Comparison of ENCODE assay signal across 9 mouse cellular contexts in genomic region chr6:145515859-145516581, GRCm38 (mm10).
DNase-seq lines count a peak whose midpoint lies in the region; ATAC-seq and TF ChIP-seq lines count a peak whose summit lies in the region.
"Had no signal": no experiment of that assay in that cellular context is flagged by ENCODE, and none has a peak within 500 bp of the region (broad histone marks: within the 10 kb centered on the region; RNA-seq: fewer than 3 reads in every experiment).

No protein-coding gene starts in this region.

- TF ChIP-seq CTCF in liver, postnatal 0 days (IDR thresholded peaks at IDR 0.05; ENCODE audit: low read depth) = no peak

- WGBS in limb, embryonic 10.5 days = 30% methylated on average over 10 of the region's 10 CpGs
- 48% methylated on average over 10 of the region's 10 CpGs for WGBS in neural tube, embryonic 14.5 days
- WGBS in liver, postnatal 0 days (ENCODE audit: insufficient replicate concordance) = 64% methylated on average over 10 of the region's 10 CpGs

- H3K27me3 ChIP-seq in limb, embryonic 10.5 days (ENCODE audit: low read depth, poor library complexity, severe bottlenecking) = no peaks in the 10 kb centered on the region
- H3K27me3 ChIP-seq in neural tube, embryonic 14.5 days (ENCODE audit: control insufficient read depth, insufficient read depth, low read length) = no peaks in the 10 kb centered on the region
- H3K27me3 ChIP-seq in liver, postnatal 0 days (ENCODE audit: insufficient read depth, low read length) = no peaks in the 10 kb centered on the region
- H3K27me3 ChIP-seq: neural tube, embryonic 12.5 days had no signal

- H3K4me2 ChIP-seq in neural tube, embryonic 14.5 days (ENCODE audit: low read depth, low read length) = no peak overlapping the region
- no peak overlapping the region for H3K4me2 ChIP-seq in liver, postnatal 0 days (ENCODE audit: low read depth, low read length)
- H3K4me2 ChIP-seq: neural tube, embryonic 12.5 days had no signal

- H3K36me3 ChIP-seq in limb, embryonic 10.5 days = no peaks in the 10 kb centered on the region
- no peaks in the 10 kb centered on the region for H3K36me3 ChIP-seq in neural tube, embryonic 14.5 days (ENCODE audit: control insufficient read depth, insufficient read depth, low read length)
- H3K36me3 ChIP-seq in liver, postnatal 0 days (replicated peaks; ENCODE audit: insufficient read depth, low read length) = no peaks in the 10 kb centered on the region
- H3K36me3 ChIP-seq: neural tube, embryonic 12.5 days had no signal

- H3K9me3 ChIP-seq in limb, embryonic 10.5 days (replicated peaks) = no peaks in the 10 kb centered on the region
- H3K9me3 ChIP-seq in neural tube, embryonic 14.5 days (ENCODE audit: control insufficient read depth, low read length) = no peaks in the 10 kb centered on the region
- H3K9me3 ChIP-seq in liver, postnatal 0 days (ENCODE audit: low read length) = no peaks in the 10 kb centered on the region
- H3K9me3 ChIP-seq: neural tube, embryonic 12.5 days had no signal

- H3K4me1 ChIP-seq in limb, embryonic 10.5 days = peaks cover 28% of the 10 kb centered on the region
- H3K4me1 ChIP-seq in neural tube, embryonic 14.5 days (ENCODE audit: control insufficient read depth, insufficient read depth, low read length) = peaks cover 4% of the 10 kb centered on the region; the same call in 1 of the 2 replicates
- H3K4me1 ChIP-seq in liver, postnatal 0 days (ENCODE audit: insufficient read depth) = 0 out of 2 replicates have a peak, but pooled peaks cover 2% of the 10 kb centered on the region

- H3K4me3 ChIP-seq in limb, embryonic 10.5 days = no peak overlapping the region
- H3K4me3 ChIP-seq in neural tube, embryonic 14.5 days (ENCODE audit: low read depth, low read length) = no peak overlapping the region
- no peak overlapping the region for H3K4me3 ChIP-seq in liver, postnatal 0 days (ENCODE audit: low read depth, low read length)
- H3K4me3 ChIP-seq: neural tube, embryonic 12.5 days had no signal

- DNase-seq in kidney, adult 11 months = peak; percentile 34
- DNase-seq in kidney, adult 18-20 months = no peak
- peak; percentile 80 for DNase-seq in forelimb bud, embryonic 11.5 days (ENCODE audit: low read depth, low spot score)
- peak; percentile 62 for DNase-seq in limb, embryonic 10.5 days (ENCODE audit: low spot score)
- no peak for DNase-seq in liver, postnatal 0 days
- DNase-seq in thymus, postnatal 4 days = no peak

- no peak for TF ChIP-seq EP300 in liver, postnatal 0 days (IDR thresholded peaks at IDR 0.05; ENCODE audit: low read depth)

- no peak overlapping the region for H3K9ac ChIP-seq in neural tube, embryonic 14.5 days (replicated peaks; ENCODE audit: low read depth, low read length)
- H3K9ac ChIP-seq in liver, postnatal 0 days (replicated peaks) = no peak overlapping the region
- H3K9ac ChIP-seq: neural tube, embryonic 12.5 days had no signal

- H3K27ac ChIP-seq in limb, embryonic 10.5 days = peak overlapping the region; percentile 64
- H3K27ac ChIP-seq in neural tube, embryonic 14.5 days (ENCODE audit: low read depth, low read length) = no peak overlapping the region
- no peak overlapping the region for H3K27ac ChIP-seq in liver, postnatal 0 days (ENCODE audit: low read depth)
- H3K27ac ChIP-seq: neural tube, embryonic 12.5 days had no signal

- peak; percentile 65 for ATAC-seq in neural tube, embryonic 14.5 days (ENCODE audit: low read depth)
- no peak; the same call in 1 of the 2 replicates for ATAC-seq in liver, postnatal 0 days
- ATAC-seq in activated CD4-positive, CD25-positive, alpha-beta regulatory T cell, adult 4 months = no peak

Comparison
In these comparisons a context has a peak if more than half of its experiments do, and no peak if none do; other contexts are left out.
1. DNase-seq: peak in kidney, adult 11 months (single experiment), forelimb bud, embryonic 11.5 days (single experiment) and limb, embryonic 10.5 days (single experiment); none in kidney, adult 18-20 months (single experiment), liver, postnatal 0 days (single experiment) and thymus, postnatal 4 days (single experiment).